Mouse (Mus musculus) kidney, embryonic 15.5 days (tissue): ENCODE results near the gene Oosp3. TPM values are rescaled to one million over a fixed set of nuclear protein-coding genes. Genes with fewer than 3 reads are reported as not detected.

Source experiments
- ATAC-seq: fragments of 200-750 bp; cut with Nextera tagmentation; replicated peaks from 2 replicates; pipeline ENCODE4 v1.8.0; 2017; ENCODE audit warnings: moderate TSS enrichment; ENCODE audit not compliant: low FRiP score
- H3K27ac ChIP-seq: fragments of 300-500 bp; sonication (generic); 2 replicates; pipeline ENCODE4 v1.5.1; 2015; ENCODE audit warnings: mild to moderate bottlenecking, inconsistent platforms
- H3K27me3 ChIP-seq: fragments of 300-500 bp; sonication (generic); 2 replicates; pipeline ENCODE4 v1.6.1; 2015; ENCODE audit warnings: inconsistent platforms
- H3K36me3 ChIP-seq: fragments of 300-500 bp; sonication (generic); 2 replicates; pipeline ENCODE4 v1.6.1; 2015; ENCODE audit warnings: inconsistent platforms
- H3K4me1 ChIP-seq: fragments of 300-500 bp; sonication (generic); 2 replicates; pipeline ENCODE4 v1.6.1; 2015; ENCODE audit warnings: inconsistent platforms
- H3K4me2 ChIP-seq: fragments of 300-500 bp; sonication (generic); 2 replicates; pipeline ENCODE4 v1.6.1; 2015; ENCODE audit warnings: moderate library complexity, mild to moderate bottlenecking, inconsistent platforms
- H3K4me3 ChIP-seq: fragments of 300-500 bp; sonication (generic); replicated peaks from 2 replicates; pipeline ENCODE4 v1.5.1; 2015; ENCODE audit warnings: mild to moderate bottlenecking, inconsistent platforms
- H3K9ac ChIP-seq: fragments of 300-500 bp; sonication (generic); 2 replicates; pipeline ENCODE4 v1.6.1; 2015; ENCODE audit warnings: mild to moderate bottlenecking, inconsistent platforms
- H3K9me3 ChIP-seq: fragments of 300-500 bp; sonication (generic); replicated peaks from 2 replicates; pipeline ENCODE4 v1.6.1; 2016; ENCODE audit warnings: inconsistent platforms
- WGBS: fragments of 180-500 bp; shearing (Covaris S2); methylation state at CpG from one replicate; pipeline ENCODE4 v1.1.7; 2015; ENCODE audit warnings: mixed read lengths; 5-methylcytosine and 5-hydroxymethylcytosine counted together
- polyA plus RNA-seq: library from polyadenylated mRNA; unstranded; fragments of >200 nt; fragmentation: Nextera tagmentation; extraction: Ambion mirVana; gene quantifications from 2 replicates; pipeline ENCODE4 v1.2.1, GENCODE M21; 2015

Oosp3 gene
- not detected in 2 replicates for polyA plus RNA-seq

DNA sequence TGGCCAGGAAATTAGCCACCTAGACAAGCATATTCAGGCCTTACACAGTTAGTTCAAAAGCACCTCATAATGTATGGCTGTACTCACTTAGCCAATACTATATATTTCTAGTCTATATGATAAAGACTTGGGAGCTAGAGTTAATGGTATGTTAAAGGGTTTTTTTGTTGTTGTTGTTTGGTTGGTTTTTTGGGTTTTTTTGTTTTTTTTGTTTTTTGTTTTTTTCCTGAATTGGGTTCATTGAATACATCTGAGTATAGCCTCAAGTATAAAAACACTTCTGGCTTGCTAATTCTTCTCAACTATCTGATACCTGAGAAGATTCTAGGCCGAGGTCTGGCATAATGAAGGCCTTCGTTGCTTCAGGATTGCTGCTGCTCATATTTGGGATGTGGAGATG lies at the start of gene Oosp3:
Gene Oosp3, plus strand, starts transcription at position 301 of the 400 bp plus-strand sequence.
- no peaks in the 10 kb centered on the region for H3K27me3 ChIP-seq
- no peaks in the 10 kb centered on the region for H3K4me1 ChIP-seq
- H3K9ac ChIP-seq: no peak within 1 kb of the TSS
- H3K4me3 ChIP-seq: no peak within 1 kb of the TSS
- no peak for ATAC-seq
- no peaks in the 10 kb centered on the region for H3K9me3 ChIP-seq
- H3K4me2 ChIP-seq: no peak within 1 kb of the TSS
- H3K27ac ChIP-seq: no peak within 1 kb of the TSS
- no peaks in the 10 kb centered on the region for H3K36me3 ChIP-seq
- 79% methylated on average over 2 of the region's 2 CpGs for WGBS

DNA sequence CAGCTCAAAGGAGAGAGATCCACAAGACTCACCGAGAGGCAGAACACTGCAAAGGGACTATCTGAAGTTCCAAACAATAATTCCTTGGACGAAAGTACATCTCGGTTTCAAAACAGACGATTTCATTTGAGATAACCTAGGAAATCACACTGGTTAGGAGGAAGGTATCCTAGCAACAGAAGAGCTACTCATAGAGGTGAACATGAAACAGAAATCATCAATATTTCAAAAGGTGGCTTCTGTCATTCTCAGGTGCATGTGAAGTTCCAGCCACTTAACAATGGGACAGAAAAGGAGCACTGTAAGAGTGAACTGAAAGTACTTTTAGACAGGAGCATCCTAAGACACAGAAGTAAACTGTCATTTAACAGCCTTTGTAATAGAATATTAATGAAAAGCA lies 47.3 kb upstream of the Oosp3 start:
- Histone ChIP-seq H3K36me3 (no peaks in the 10 kb centered on the region), H3K9ac (no peak overlapping the region), H3K27ac (no peak overlapping the region), H3K4me1 (no peaks in the 10 kb centered on the region), H3K9me3 (no peaks in the 10 kb centered on the region), H3K27me3 (no peaks in the 10 kb centered on the region), H3K4me2 (no peak overlapping the region), H3K4me3 (no peak overlapping the region)
- 84% methylated on average over 4 of the region's 4 CpGs for WGBS
- no peak for ATAC-seq

DNA sequence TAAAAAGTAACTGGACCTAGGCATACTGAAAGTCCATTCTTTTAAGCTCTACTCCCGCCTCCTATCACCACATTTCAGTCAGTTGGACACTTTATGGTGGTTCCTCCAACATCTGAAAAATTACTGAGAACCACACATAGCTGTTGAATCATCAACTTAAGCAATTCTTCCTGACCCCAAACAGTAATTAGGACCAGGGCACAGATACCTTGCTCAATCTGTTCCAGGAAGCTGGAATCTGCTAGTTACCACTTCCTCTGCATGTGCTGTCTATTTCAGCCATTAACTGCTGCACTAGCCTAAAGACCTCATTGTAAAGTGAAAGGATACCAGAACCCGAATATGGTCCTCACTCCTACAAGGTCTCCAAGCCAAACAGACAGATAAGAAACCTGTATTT lies 37.7 kb upstream of the Oosp3 start:
- H3K27ac ChIP-seq: no peak overlapping the region
- no peaks in the 10 kb centered on the region for H3K36me3 ChIP-seq

DNA sequence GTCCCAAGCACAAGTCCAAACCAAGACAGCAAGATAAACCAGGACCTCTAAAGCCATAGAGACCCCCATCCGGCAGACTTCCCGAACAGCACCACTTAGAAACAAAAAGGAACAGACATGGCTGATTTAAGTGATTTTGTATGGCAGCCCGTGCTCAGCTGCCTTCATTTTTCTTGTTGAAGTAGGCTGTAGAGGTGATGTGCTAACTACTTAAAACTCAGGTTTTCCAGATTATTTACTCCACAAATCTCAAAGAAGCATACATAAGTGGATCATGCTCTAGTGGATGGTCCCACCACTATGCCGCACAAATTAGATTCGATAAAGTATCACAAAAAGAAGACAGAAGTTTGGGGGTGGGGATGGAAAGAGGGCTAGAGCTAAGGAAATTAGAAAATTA lies 36.4 kb upstream of the Oosp3 start, which contains the start of gene Oosp2:
Gene Oosp2, minus strand, starts transcription at position 101 of the 400 bp plus-strand sequence.
- H3K4me3 ChIP-seq: no peak within 1 kb of the TSS
- no peaks in the 10 kb centered on the region for H3K4me1 ChIP-seq
- H3K4me2 ChIP-seq: no peak within 1 kb of the TSS
- no peaks in the 10 kb centered on the region for H3K9me3 ChIP-seq
- H3K27ac ChIP-seq: no peak within 1 kb of the TSS
- no peak for ATAC-seq
- H3K27me3 ChIP-seq: no peaks in the 10 kb centered on the region
- H3K9ac ChIP-seq: no peak within 1 kb of the TSS
- 90% methylated on average over 5 of the region's 5 CpGs for WGBS
- no peaks in the 10 kb centered on the region for H3K36me3 ChIP-seq

More for the DNA sequence above, 37.7 kb upstream of the Oosp3 start:
- Histone ChIP-seq H3K9ac (no peak overlapping the region), H3K4me1 (no peaks in the 10 kb centered on the region), H3K27me3 (no peaks in the 10 kb centered on the region), H3K9me3 (no peaks in the 10 kb centered on the region), H3K4me3 (no peak overlapping the region), H3K4me2 (no peak overlapping the region)
- WGBS: 76% methylated on average over 2 of the region's 2 CpGs
- no peak for ATAC-seq

DNA sequence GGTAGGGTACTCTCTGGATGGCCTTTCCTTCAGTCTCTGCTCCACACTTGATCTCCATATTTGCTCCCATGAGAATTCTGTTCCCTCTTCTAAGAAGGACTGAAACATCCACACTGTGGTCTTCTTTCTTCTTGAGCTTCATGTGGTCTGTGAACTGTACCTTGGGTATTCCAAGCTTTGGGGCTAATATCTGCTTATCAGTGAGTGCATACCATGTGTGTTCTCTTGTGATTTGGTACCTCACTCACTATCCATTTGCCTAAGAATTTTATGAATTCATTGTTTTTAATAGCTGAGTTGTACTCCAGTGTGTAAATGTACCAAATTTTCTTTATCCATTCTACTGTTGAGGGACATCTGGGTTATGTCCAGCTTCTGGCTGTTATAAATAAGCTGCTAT lies 35.3 kb upstream of the Oosp3 start:
- H3K36me3 ChIP-seq: no peaks in the 10 kb centered on the region
- H3K9ac ChIP-seq: no peak overlapping the region
- H3K27ac ChIP-seq: no peak overlapping the region
- H3K27me3 ChIP-seq: no peaks in the 10 kb centered on the region
- no peak overlapping the region for H3K4me3 ChIP-seq
- no peak for ATAC-seq
- H3K9me3 ChIP-seq: no peaks in the 10 kb centered on the region
- no peak overlapping the region for H3K4me2 ChIP-seq
- H3K4me1 ChIP-seq: no peaks in the 10 kb centered on the region

DNA sequence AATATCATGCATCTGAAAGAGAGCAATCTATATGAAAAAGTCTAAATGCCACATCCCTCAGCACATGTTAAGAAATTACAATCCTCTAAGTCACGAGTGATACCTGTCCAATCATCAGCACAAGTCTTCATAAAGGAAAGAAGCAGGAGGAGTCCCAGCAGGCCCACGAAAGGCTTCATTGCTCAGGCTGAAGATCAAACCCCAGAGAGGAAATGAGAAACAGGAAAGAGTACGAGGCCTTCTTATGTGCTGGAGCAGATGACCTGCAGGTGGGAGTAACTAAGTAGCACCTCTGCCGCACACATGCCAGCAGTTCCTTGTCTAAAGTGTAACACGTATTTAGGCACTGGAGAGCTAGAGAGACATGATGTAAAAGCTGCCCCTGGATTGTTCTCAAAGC lies 6.0 kb upstream of the Oosp3 start, which contains the start of gene Oosp1:
Gene Oosp1, minus strand, starts transcription at position 312 of the 400 bp plus-strand sequence.
- Histone ChIP-seq H3K4me1 (no peaks in the 10 kb centered on the region), H3K9ac (no peak within 1 kb of the TSS), H3K4me3 (no peak within 1 kb of the TSS), H3K4me2 (no peak within 1 kb of the TSS), H3K27ac (no peak within 1 kb of the TSS), H3K36me3 (no peaks in the 10 kb centered on the region), H3K27me3 (no peaks in the 10 kb centered on the region), H3K9me3 (no peaks in the 10 kb centered on the region)
- ATAC-seq: no peak
- WGBS: 56% methylated on average over 5 of the region's 5 CpGs

DNA sequence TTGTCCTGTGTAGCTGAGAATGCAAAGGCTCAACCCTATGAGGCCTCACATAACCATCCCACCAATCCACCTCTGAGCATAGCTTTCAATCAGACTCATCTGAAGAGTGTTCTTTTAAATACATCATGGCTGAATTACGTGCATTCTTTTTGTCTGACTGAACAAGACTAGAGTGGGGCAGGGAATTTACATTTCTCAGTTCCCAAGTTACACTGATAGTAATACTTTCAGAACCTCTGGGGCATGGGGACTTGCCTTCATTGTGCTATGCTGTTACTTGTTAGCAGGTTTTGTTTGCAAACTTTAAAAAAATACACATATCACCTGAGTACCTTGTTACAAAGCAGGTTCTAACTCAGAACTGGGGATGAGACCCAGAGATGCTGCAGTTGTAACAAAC lies 5.4 kb upstream of the Oosp3 start:
- H3K9me3 ChIP-seq: no peaks in the 10 kb centered on the region
- no peak overlapping the region for H3K4me2 ChIP-seq
- no peaks in the 10 kb centered on the region for H3K4me1 ChIP-seq
- H3K9ac ChIP-seq: no peak overlapping the region
- WGBS: 59% methylated on average over 1 of the region's 1 CpGs
- H3K36me3 ChIP-seq: no peaks in the 10 kb centered on the region
- H3K27ac ChIP-seq: no peak overlapping the region
- no peak overlapping the region for H3K4me3 ChIP-seq
- no peak for ATAC-seq
- H3K27me3 ChIP-seq: no peaks in the 10 kb centered on the region

DNA sequence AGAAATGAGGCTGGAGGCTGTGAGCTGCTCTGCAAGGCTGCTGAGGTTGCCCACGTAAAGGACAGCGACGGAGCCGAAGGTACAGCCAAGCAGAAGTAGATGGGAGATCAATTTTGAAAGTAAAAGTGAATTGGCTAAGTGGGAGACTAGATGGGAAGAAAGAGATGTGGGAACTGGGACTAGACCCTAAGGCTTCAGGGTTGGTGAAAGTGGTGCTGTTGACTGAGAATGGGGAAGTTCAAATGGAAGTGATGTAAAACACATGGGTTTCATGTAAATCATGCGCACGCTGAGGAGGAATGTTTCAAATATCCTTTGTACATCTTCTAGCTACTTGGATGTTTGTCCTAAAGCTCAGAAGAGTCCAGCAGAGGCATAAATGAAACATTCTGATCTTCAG lies 1.5 kb downstream of the Oosp3 start:
- H3K4me3 ChIP-seq: no peak overlapping the region
- H3K27me3 ChIP-seq: no peaks in the 10 kb centered on the region
- WGBS: 91% methylated on average over 6 of the region's 6 CpGs
- no peaks in the 10 kb centered on the region for H3K4me1 ChIP-seq
- no peaks in the 10 kb centered on the region for H3K36me3 ChIP-seq
- ATAC-seq: no peak
- no peaks in the 10 kb centered on the region for H3K9me3 ChIP-seq
- H3K27ac ChIP-seq: no peak overlapping the region
- H3K4me2 ChIP-seq: no peak overlapping the region
- H3K9ac ChIP-seq: no peak overlapping the region

DNA sequence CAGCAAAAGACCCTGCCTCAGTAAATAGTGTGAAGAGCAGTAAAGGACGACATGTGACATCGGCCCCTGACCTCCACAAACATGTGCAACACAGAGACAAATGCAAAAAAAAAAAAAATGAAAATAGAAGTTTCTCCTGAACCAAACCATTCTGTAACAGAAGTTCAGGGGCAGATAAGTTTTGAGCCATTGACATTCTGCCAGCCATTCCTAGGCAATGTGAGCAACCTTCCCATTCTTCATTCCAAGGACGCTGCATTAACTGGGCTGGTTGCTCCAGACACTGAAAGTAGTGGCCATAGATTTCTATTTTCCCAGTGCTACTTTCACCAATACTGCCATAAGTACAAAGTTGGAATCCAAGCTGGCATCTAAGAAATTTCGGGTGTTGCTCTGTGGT lies 15.6 kb downstream of the Oosp3 start:
- Histone ChIP-seq H3K4me3 (no peak overlapping the region), H3K4me1 (no peaks in the 10 kb centered on the region), H3K27ac (no peak overlapping the region), H3K9ac (no peak overlapping the region), H3K9me3 (no peaks in the 10 kb centered on the region), H3K4me2 (no peak overlapping the region), H3K27me3 (no peaks in the 10 kb centered on the region), H3K36me3 (no peaks in the 10 kb centered on the region)
- no peak for ATAC-seq
- WGBS: 87% methylated on average over 4 of the region's 4 CpGs

DNA sequence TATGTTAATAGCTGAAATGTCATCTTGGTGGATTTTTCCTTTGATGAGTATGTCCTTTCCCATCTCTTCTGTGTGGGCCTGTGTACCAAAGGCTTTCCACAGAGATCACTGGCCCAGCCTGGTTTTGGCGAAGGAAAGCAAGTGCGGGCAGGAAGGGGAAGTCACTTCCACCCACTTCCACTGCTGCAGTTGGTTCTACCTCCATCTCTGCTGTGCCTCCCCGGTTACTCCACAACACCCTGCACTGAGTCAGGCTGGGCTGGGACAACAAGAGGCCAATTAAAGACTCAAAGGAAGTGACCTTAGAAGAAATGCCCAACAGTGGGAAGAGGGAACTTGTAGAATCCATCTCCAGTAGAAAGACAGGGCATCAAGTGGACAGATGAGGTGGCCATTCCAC lies 23.2 kb downstream of the Oosp3 start:
- WGBS: 80% methylated on average over 3 of the region's 3 CpGs
- Histone ChIP-seq H3K27me3 (no peaks in the 10 kb centered on the region), H3K9ac (no peak overlapping the region), H3K27ac (no peak overlapping the region), H3K4me3 (no peak overlapping the region), H3K4me2 (no peak overlapping the region), H3K36me3 (no peaks in the 10 kb centered on the region), H3K9me3 (no peaks in the 10 kb centered on the region), H3K4me1 (no peaks in the 10 kb centered on the region)
- ATAC-seq: no peak

DNA sequence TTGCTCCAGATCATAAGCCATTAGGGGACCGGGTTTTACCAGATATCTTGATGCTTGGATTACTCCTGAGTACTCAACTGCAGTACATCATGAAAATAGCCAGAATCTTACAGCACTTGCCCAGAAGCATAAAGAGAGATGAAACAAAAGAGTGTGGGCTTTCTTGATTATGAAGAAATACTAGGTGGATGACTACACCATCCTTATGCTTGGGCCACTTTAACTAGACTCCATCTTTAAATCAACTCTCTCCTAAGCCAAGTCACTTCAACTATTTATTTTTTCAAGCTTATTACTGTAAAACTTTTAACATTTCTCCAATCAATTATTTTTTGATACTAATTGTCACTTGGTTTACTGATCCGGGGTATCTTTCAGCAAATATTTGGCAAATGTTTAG lies 27.0 kb downstream of the Oosp3 start:
- Histone ChIP-seq H3K9ac (no peak overlapping the region), H3K4me2 (no peak overlapping the region), H3K36me3 (no peaks in the 10 kb centered on the region), H3K4me3 (no peak overlapping the region), H3K4me1 (no peaks in the 10 kb centered on the region), H3K9me3 (no peaks in the 10 kb centered on the region), H3K27me3 (no peaks in the 10 kb centered on the region), H3K27ac (no peak overlapping the region)
- 91% methylated on average over 2 of the region's 2 CpGs for WGBS
- ATAC-seq: no peak

DNA sequence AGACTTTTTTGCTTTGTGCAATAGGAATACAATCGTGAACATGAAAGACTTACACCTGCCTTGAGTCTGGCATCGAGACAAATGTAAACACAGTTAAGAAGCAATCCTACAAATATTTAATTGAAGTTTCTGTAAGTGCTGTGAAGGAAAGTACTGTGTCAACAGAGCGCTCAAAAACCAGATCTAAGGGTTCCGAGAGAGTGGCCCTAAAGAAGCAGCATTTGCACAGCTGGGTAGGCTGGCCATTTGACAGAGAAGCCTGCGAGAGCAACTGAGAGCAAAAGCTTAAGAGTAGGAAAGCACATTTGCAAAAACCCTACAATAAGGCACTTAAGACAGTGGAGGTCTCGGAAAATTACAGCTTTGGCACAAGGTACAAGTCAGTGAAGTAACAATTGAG lies 27.4 kb downstream of the Oosp3 start:
- no peak overlapping the region for H3K4me2 ChIP-seq
- H3K27ac ChIP-seq: no peak overlapping the region
- ATAC-seq: no peak
- H3K36me3 ChIP-seq: no peaks in the 10 kb centered on the region
- H3K9ac ChIP-seq: no peak overlapping the region
- H3K4me3 ChIP-seq: no peak overlapping the region
- no peaks in the 10 kb centered on the region for H3K27me3 ChIP-seq
- H3K9me3 ChIP-seq: no peaks in the 10 kb centered on the region
- WGBS: 86% methylated on average over 6 of the region's 6 CpGs
- no peaks in the 10 kb centered on the region for H3K4me1 ChIP-seq

DNA sequence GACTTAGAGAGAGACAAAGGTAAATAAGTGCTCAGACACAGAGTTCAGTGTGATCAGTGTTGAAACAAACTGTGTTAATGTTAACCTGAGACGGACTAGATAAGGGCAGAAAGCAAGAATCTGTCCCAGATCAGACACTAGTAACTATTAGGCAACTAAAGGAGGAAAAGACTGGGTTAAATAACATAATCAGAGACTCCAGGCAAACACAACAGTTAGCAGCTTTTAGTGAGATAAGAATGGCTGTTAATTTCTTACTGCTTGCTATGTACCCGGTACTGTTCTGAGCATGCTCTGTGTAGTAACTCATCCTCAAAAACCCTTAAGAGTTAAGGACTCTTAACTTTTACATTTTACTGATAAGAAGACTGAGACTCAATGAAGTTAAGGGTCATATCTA lies 29.1 kb downstream of the Oosp3 start:
- Histone ChIP-seq H3K4me1 (no peaks in the 10 kb centered on the region), H3K4me3 (no peak overlapping the region), H3K27me3 (no peaks in the 10 kb centered on the region), H3K4me2 (no peak overlapping the region), H3K9me3 (no peaks in the 10 kb centered on the region), H3K27ac (no peak overlapping the region), H3K36me3 (no peaks in the 10 kb centered on the region), H3K9ac (no peak overlapping the region)
- 84% methylated on average over 2 of the region's 2 CpGs for WGBS
- no peak for ATAC-seq
